Mouse (Mus musculus): ENCODE data around the gene Asf1b. TPM values are rescaled to one million over a fixed set of nuclear protein-coding genes. Genes with fewer than 3 reads are reported as not detected.

Gene Asf1b
- total RNA-seq (2021) = under 1 TPM; 0.23 to 0.42 TPM
- long read RNA-seq, experiment 1 = 0 reads
- long read RNA-seq, experiment 2, partial matches to known transcripts = 0 of 3 reads
- long read RNA-seq, experiment 2, other reads (novel, unspliced or antisense) = 0 of 3 reads

DNA sequence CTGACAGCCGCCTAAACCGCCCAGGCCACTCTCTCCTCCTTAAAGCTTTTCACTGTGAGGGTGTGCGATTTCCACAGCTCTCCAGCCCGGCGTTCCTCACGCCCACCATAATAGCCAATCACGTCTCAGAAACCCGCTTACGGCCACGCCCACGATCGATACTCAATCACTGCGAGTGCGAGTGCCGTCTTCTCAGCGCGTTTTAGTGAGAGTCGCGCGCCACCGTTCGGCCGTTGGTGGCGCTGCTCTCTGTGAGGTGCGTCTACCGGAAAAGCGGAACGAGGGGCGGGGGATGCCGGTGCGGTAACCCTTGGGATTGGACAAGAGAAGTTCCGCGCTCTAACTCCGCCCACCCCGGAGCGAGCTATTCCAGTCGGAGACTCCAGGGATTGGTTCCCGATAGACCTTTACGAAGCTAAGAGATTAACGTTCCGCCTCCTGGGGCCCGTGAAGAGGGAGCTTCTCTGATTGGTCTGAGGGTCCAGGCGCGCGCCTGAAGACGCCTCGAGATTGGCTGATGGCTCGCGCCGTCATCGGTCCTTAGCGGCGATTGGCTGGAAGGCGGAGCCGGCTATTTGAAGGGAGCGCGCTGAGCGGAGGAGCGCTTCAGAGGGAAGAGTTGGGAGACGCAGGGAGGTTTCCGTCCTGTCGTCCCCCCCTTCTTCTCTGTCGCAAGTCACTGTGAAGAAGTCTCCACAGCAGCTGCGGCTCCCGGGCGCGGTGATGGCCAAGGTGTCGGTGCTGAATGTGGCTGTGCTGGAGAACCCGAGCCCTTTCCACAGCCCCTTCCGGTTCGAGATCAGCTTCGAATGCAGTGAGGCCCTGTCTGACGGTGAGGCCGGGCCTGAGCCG lies at the start of gene Asf1b, which contains the start of gene Gm10644:
Gene Asf1b (plus strand): TSS at position 402 of the 852 bp plus-strand sequence.
Gene Gm10644 (minus strand): TSS at position 100 of the 852 bp plus-strand sequence.
- Histone ChIP-seq H3K4me3 (peak within 1 kb of the TSS; percentile 83), H3K27ac (peak within 1 kb of the TSS; percentile 89)
- peak; percentile 98 for DNase-seq
- intact Hi-C loops (cut with DNase I) = loop anchor here (5.0 kb wide), 1 partner anchor 173 kb away; no protein-coding TSS in a partner anchor
- peak; percentile 75 for TF ChIP-seq CTCF (IDR thresholded peaks at IDR 0.05)

DNA sequence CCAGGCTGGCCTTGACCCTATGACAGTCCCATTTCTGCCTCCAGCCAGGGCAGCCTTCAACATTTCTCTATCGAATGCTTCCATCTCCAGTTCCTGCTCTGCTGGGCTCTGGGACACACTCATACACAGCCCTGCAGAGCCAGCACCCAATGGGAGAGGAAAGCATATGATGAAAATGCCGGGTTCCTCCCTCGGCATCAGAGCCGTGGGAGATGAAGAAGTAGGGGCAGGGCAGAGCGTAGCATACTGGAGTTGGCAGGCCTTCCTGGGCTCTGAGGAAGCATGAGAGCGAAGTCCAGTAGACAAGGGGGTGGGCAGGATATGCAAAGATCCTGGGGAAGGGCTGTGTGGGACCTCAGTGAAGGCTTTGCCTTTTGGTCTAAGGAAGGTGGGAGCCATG lies 46.7 kb upstream of the Asf1b start:
- H3K4me3 ChIP-seq = no peak overlapping the region
- H3K27ac ChIP-seq = no peak overlapping the region
- DNase-seq = no peak
- no peak for TF ChIP-seq CTCF (IDR thresholded peaks at IDR 0.05)
- intact Hi-C loops (cut with DNase I) = no loop called here

DNA sequence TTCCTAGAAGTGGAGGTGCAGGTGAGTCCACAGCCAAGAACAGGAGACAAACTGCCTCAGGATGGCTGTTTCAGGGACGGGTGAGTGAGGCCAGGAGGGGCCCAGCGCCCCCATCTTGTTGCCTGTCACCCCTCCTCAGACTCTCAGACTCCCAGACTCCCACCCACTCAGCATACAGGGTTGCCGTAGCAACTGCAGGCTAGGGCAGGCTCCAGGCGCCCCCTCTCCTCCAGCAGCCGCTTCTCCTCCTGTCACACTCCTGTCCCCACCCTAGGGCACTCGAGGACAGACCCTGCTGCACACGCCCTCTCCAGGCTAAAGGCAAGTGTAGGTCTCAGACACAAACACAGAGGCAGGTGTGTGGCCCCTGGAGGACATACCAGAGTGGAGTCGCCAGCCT lies 46.0 kb upstream of the Asf1b start:
- H3K4me3 ChIP-seq = no peak overlapping the region
- no peak overlapping the region for H3K27ac ChIP-seq
- intact Hi-C loops (cut with DNase I) = no loop called here
- no peak for DNase-seq
- TF ChIP-seq CTCF (IDR thresholded peaks at IDR 0.05) = no peak

DNA sequence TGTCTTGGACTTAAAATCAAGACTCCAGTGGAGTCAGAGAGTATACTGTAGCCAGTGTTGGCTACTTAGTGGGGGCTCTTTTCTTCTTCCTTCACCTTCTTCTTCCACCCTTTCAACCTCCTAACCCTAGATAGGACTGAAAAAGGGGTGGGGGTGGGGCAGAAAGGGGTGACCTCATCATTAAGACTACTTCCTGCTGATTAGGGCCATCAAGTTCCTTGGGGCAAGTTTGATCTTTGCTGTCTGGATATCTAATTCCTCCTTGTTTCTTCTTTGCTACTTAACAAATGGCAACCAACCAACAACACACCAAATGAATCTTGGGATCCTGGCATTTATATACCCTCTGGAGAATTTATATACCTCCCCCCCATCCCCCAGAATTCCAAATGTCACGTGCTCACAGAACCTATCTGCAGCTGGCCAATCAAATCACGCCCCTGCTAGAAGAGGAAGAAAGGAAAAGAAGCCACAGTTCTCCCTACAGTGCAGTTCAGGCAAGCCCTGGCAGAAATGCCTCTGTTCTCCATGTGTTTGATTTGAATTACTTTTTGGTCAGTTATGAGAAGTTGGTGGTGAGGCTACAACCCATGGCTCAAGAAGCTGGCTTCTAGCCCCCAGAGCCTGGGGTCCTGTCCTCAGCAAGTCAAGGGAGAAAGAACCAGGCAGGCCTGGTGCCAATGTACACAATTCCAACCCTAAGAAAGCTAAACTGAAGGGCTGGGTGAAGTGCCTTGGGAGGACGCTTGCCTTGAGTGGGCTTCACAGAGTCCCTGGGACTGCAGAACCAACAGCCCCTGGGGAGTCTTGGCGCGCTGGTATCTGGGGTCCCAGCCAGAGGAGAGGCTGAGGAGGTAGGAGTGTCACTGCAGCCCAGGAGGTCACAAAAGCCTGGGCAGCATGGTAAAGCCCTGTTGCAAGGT lies 43.2 kb upstream of the Asf1b start:
- no peak overlapping the region for H3K27ac ChIP-seq
- DNase-seq = no peak
- no peak for TF ChIP-seq CTCF (IDR thresholded peaks at IDR 0.05)
- H3K4me3 ChIP-seq = no peak overlapping the region
- intact Hi-C loops (cut with DNase I) = no loop called here

DNA sequence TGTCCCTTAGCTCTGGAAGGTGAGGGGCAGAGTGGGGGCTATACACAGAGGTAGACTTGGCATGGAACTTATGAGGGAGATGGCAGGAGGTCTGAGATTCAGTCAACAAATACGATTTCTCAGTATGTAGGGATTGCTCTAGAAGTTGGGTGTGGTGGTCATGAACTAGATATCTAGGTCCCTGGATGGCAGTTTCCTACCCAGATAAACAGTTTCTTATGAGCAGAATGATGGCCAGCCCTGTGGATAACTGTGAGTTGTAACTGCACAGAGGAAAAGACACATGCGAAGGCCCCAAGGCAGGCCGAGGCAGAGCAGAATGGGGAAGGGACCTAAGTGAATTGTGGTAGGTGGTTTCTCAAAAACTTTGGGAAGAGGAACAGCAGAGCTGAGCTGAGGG lies 41.1 kb upstream of the Asf1b start:
- no peak for DNase-seq
- TF ChIP-seq CTCF (IDR thresholded peaks at IDR 0.05) = no peak
- Histone ChIP-seq H3K4me3 (no peak overlapping the region), H3K27ac (no peak overlapping the region)
- intact Hi-C loops (cut with DNase I) = no loop called here

DNA sequence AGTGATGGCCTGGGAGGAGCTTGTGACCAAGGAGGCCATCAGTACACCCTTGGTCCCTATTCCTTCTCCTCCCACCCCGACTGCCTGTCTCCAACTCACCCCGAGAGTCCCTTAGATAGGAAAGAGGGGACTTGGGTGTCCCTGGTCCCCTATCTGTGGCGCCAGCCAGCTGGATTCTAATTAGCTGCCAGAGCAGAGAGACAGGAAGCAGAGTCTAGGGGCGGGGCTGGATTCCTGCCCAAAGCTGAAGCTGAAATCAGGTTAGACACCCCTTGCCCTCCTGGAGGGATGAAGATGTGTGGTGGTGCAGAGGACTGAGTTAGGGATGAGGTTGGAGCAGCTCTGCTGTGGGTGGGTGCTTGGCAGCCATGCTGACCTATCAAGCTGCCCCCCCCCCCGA lies 40.4 kb upstream of the Asf1b start:
- intact Hi-C loops (cut with DNase I) = no loop called here
- Histone ChIP-seq H3K4me3 (no peak overlapping the region), H3K27ac (no peak overlapping the region)
- DNase-seq = no peak
- no peak for TF ChIP-seq CTCF (IDR thresholded peaks at IDR 0.05)

DNA sequence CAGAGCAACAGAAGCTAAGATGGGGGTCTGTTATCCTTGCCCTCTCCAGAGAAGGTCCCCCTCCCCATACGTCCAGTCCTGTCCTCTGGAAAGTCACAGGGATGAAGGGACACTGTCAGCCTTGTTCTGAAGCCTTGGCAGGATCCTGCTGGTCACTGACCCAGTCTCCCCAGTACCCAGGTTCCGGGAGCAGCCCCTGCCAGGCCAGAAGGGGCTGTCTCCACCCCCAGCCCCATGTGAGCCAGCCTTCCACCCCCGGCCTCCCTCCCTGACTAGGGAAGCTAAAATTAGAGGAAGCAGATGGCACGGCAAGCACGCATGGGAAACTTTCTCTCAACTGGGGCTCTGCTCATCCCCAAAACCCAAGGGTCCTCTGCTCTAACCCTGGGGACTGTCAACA lies 39.3 kb upstream of the Asf1b start:
- H3K4me3 ChIP-seq = no peak overlapping the region
- intact Hi-C loops (cut with DNase I) = no loop called here
- H3K27ac ChIP-seq = peak overlapping the region; percentile 31; the same call in 1 of the 2 replicates
- no peak for TF ChIP-seq CTCF (IDR thresholded peaks at IDR 0.05)
- peak; percentile 39 for DNase-seq

DNA sequence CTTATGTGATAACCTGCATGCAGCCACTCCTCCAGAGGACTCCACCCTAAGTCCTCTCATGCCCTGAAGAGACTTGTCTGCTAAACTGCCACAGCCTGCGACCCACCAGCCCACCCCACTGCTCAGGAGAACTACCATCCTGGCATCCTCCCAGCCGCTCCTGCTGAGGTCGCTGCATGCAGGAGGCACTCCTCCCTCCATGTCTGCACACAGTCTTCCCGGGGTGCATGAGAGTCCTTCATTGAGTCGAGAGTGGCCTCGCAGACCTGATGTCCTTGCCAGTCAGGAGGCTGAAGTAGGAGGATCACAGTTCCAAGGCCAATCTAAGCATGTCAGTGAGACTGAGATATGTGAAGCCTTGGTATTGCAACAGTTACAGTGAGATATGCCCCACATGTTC lies 37.7 kb upstream of the Asf1b start:
- intact Hi-C loops (cut with DNase I) = no loop called here
- no peak overlapping the region for H3K27ac ChIP-seq
- TF ChIP-seq CTCF (IDR thresholded peaks at IDR 0.05) = no peak
- no peak for DNase-seq
- H3K4me3 ChIP-seq = no peak overlapping the region

DNA sequence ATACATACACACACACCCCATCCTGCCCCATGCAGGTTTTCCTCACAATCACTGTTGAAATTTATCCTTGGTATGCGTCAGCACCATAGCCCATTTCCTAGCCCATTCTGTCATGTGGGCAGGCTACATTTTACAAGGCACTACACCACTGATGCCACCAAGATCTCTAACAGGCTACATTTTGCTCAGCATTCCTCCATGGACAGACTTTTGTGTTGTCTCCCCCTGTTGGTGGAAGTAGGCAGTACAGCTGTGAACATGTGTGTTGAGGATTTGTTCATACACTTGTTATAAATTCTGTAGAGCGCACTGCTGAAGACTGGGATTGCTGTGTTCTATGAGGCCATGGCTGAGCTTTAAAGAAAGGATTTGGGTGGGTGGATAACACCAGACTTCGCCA lies 33.7 kb upstream of the Asf1b start:
- Histone ChIP-seq H3K4me3 (no peak overlapping the region), H3K27ac (no peak overlapping the region)
- peak; percentile 91 for TF ChIP-seq CTCF (IDR thresholded peaks at IDR 0.05)
- intact Hi-C loops (cut with DNase I) = no loop called here
- DNase-seq = peak; percentile 79

DNA sequence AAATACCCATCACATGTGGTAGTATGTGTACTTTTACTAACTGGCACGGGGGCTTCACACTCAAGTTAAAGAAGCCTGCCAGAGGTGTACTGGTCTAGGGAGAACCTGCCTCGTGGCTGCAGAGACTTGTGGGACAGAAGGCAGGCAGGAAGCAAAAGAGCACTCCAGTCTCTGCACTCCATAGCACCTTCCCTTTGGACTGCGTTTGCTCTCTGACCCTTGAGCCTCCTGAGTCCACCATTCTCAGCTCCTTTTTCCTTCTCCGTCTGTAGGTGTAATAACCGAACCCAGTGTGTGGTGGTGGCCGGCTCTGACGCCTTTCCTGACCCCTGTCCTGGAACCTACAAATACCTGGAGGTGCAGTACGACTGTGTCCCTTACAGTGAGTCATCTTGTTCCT lies 32.6 kb upstream of the Asf1b start:
- TF ChIP-seq CTCF (IDR thresholded peaks at IDR 0.05) = no peak
- intact Hi-C loops (cut with DNase I) = loop anchor here (1.0 kb wide), 1 partner anchor 139 kb away; no protein-coding TSS in a partner anchor
- DNase-seq = peak; percentile 12
- Histone ChIP-seq H3K4me3 (no peak overlapping the region), H3K27ac (no peak overlapping the region)

DNA sequence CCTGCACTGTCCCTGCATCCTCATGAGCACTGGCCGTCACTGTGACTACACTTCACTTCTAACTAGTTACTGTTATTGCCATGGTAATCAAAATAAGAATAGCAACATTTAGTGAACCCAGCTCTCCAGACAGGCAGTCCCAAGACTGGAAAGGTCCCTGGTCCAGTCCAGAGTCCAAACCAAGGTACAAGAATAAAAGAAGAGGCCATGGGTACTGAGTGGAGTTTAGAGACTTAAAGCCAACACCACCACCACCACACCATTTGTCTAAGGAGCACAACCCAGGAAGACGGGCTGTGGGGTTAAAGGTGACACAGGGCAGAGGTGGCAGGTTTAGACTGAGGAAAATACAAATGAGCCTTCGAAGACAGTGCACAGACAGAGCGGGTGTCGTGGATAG lies 30.7 kb upstream of the Asf1b start:
- TF ChIP-seq CTCF (IDR thresholded peaks at IDR 0.05) = no peak
- Histone ChIP-seq H3K4me3 (no peak overlapping the region), H3K27ac (no peak overlapping the region)
- intact Hi-C loops (cut with DNase I) = no loop called here
- no peak for DNase-seq

DNA sequence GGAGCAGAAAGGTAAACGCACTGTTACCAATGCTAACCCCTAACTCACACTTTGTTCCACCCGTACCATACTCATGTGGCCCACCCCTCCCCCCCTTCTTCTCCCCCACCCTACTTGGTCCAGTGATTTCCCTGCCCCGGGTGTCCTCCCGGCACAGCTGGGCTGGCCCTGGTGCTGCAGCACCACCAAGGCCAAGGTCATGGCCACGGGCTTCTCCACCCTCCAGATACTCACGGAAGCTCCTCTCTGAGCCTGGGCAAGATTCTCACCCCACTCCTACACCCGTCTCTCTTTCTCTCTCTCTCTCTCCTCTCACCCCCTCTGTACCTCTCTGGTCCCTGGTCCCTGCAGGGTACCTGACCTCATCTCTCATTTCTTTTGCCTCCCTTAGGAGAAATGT lies 29.0 kb upstream of the Asf1b start:
- H3K27ac ChIP-seq = no peak overlapping the region
- no peak for TF ChIP-seq CTCF (IDR thresholded peaks at IDR 0.05)
- no peak overlapping the region for H3K4me3 ChIP-seq
- intact Hi-C loops (cut with DNase I) = no loop called here
- DNase-seq = peak; percentile 21

DNA sequence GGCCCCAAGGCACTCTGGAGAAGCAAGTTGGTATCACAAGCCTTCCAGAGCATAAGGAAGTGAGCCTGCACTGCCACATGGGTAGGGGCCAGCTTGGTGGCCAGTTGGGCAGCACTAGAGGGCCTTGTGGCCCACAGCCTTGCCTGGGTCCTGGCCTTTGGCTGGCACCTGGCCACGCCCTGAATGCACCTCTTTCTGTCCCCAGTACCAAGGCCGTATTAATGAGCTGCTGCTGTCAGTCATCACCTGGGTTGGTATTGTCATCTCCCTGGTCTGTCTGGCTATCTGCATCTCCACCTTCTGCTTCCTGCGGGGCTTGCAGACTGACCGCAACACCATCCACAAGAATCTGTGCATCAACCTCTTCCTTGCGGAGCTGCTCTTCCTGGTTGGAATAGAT lies 21.1 kb upstream of the Asf1b start:
- intact Hi-C loops (cut with DNase I) = no loop called here
- Histone ChIP-seq H3K4me3 (no peak overlapping the region), H3K27ac (no peak overlapping the region)
- no peak for DNase-seq
- TF ChIP-seq CTCF (IDR thresholded peaks at IDR 0.05) = no peak
